Mouse (Mus musculus): ENCODE data around the gene Atg101. TPM values are rescaled to one million over a fixed set of nuclear protein-coding genes. Genes with fewer than 3 reads are reported as not detected.
A peak's percentile ranks its signal among the peaks of the same experiment; 100 is the strongest.

Gene Atg101
- total RNA-seq, 2 experiments from 2014 or later, result 20.0 to 21.3 TPM

GRCm38 (mm10) chr15:101283183-101283910 lies 725 bp upstream of the Atg101 start:
- peak; percentile 78 to 87 for DNase-seq

- no peak for DNase-seq
Observed at GRCm38 (mm10) chr15:101286129-101286770, 2.2 kb downstream of the Atg101 start.

- DNase-seq, result no peak
Observed at GRCm38 (mm10) chr15:101287361-101287760, 3.3 kb downstream of the Atg101 start.

- no peak for DNase-seq
Observed at GRCm38 (mm10) chr15:101290354-101290753, 6.3 kb downstream of the Atg101 start.

GRCm38 (mm10) chr15:101292012-101292411 lies 7.9 kb downstream of the Atg101 start:
- DNase-seq, result no peak

GRCm38 (mm10) chr15:101293025-101293621 lies 9.1 kb downstream of the Atg101 start, which contains the start of gene 6030408B16Rik:
Gene 6030408B16Rik (plus strand): TSS chr15:101293212.
- peak in 1 of 2 experiments; percentile 50 for DNase-seq

GRCm38 (mm10) chr15:101294028-101294894 lies 10.2 kb downstream of the Atg101 start:
- no peak for DNase-seq

- peak; percentile 62 to 74 for DNase-seq
Observed at GRCm38 (mm10) chr15:101295106-101295505, 11.0 kb downstream of the Atg101 start.

- DNase-seq, result no peak
Observed at GRCm38 (mm10) chr15:101295616-101296015, 11.5 kb downstream of the Atg101 start.

- DNase-seq, result peak; percentile 44 to 51
Observed at GRCm38 (mm10) chr15:101296091-101296490, 12.0 kb downstream of the Atg101 start.

- no peak for DNase-seq
Observed at GRCm38 (mm10) chr15:101297988-101298387, 13.9 kb downstream of the Atg101 start.

- peak in 1 of 2 experiments; percentile 40 for DNase-seq
Observed at GRCm38 (mm10) chr15:101298550-101298949, 14.5 kb downstream of the Atg101 start.

- DNase-seq, result peak; percentile 67 to 75
Observed at GRCm38 (mm10) chr15:101299480-101299960, 15.4 kb downstream of the Atg101 start.

GRCm38 (mm10) chr15:101300128-101300527 lies 16.1 kb downstream of the Atg101 start:
- no peak for DNase-seq

GRCm38 (mm10) chr15:101302201-101302600 lies 18.1 kb downstream of the Atg101 start:
- no peak for DNase-seq

GRCm38 (mm10) chr15:101303830-101304229 lies 19.8 kb downstream of the Atg101 start:
- DNase-seq, result no peak

GRCm38 (mm10) chr15:101306459-101306858 lies 22.4 kb downstream of the Atg101 start:
- no peak for DNase-seq

- DNase-seq, result peak; percentile 63 to 79
Observed at GRCm38 (mm10) chr15:101308440-101309348, 24.6 kb downstream of the Atg101 start.

- no peak for DNase-seq
Observed at GRCm38 (mm10) chr15:101309493-101309892, 25.4 kb downstream of the Atg101 start.

- peak; percentile 45 to 59 for DNase-seq
Observed at GRCm38 (mm10) chr15:101311087-101311770, 27.2 kb downstream of the Atg101 start.

All from heart, adult 18-20 months (tissue).